Mouse (Mus musculus) ES-E14 (cell line): ENCODE results near the gene Gm29776.

Experiments
- CHD2 ChIP-seq: IDR thresholded peaks from 2 replicates; pipeline ENCODE4 v1.6.1; 2014; ENCODE audit warnings: mild to moderate bottlenecking, low read depth, low read length, inconsistent platforms
- HCFC1 ChIP-seq: IDR thresholded peaks from 2 replicates; pipeline ENCODE4 v1.6.1; 2012; ENCODE audit warnings: low read length, inconsistent platforms, borderline replicate concordance; ENCODE audit not compliant: insufficient read depth
- MAFK ChIP-seq: IDR thresholded peaks from 2 replicates; pipeline ENCODE4 v1.6.1; 2014; ENCODE audit warnings: mild to moderate bottlenecking, low read depth, low read length, inconsistent platforms; ENCODE audit not compliant: insufficient read depth
- ZC3H11A ChIP-seq: IDR thresholded peaks from 2 replicates; pipeline ENCODE4 v1.6.1; 2012; ENCODE audit warnings: low read depth, mild to moderate bottlenecking, inconsistent platforms, low read length, borderline replicate concordance
- ZNF384 ChIP-seq: IDR thresholded peaks from 2 replicates; pipeline ENCODE4 v1.6.1; 2012; ENCODE audit warnings: low read depth, low read length, inconsistent platforms

DNA sequence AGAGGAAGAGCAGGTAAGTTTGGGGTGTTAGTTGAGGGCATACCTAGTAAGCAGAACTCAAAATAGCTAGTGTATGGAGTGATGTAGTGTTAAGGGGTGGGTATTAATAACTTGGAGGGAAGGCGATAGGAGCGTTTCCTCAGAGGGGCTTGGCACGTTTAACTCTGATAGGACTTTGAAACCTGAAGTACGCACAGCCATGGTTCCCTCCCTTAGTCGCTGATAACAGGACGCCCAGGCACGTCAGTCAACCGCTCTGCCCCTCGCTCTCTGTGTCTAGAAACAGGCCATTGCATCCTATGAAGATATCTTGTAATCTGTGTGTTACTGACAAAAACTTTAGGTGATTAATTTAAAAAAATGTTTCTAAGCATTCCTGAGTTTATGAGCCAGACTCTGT, 47.4 kb upstream of the Gm29776 start:
- no peak for TF ChIP-seq CHD2
- no peak for TF ChIP-seq ZNF384
- TF ChIP-seq ZC3H11A, result no peak
- no peak for TF ChIP-seq MAFK
- TF ChIP-seq HCFC1, result no peak
